Mouse (Mus musculus) bone marrow, adult 2 months (tissue): Measurements from ENCODE around the gene 4930544D05Rik.

Source experiments
- CTCF ChIP-seq: fragments of 200-500 bp; IDR thresholded peaks from 2 replicates; pipeline ENCODE4 v1.5.1; 2011; ENCODE audit warnings: low read length, control low read depth; ENCODE audit not compliant: control insufficient read depth, insufficient read depth
- POLR2A ChIP-seq: fragments of 200-500 bp; IDR thresholded peaks from 2 replicates; pipeline ENCODE4 v1.6.1; 2011; ENCODE audit warnings: low read depth, mild to moderate bottlenecking, control low read depth, low read length, borderline replicate concordance; ENCODE audit not compliant: control insufficient read depth

- no peak for TF ChIP-seq POLR2A
- TF ChIP-seq CTCF = no peak
Measured at GRCm38 (mm10) chr11:70619101-70619500, 3.5 kb downstream of the 4930544D05Rik start, which contains the start of gene Chrne.
